Mouse (Mus musculus): ENCODE measurements at regions not wholly inside any gene's neighbourhood (a gene's known extent, or its start where the extent isn't known, plus 50 kb on each side); places are given as distances from the start of the nearest gene placed in this dataset.

DNA sequence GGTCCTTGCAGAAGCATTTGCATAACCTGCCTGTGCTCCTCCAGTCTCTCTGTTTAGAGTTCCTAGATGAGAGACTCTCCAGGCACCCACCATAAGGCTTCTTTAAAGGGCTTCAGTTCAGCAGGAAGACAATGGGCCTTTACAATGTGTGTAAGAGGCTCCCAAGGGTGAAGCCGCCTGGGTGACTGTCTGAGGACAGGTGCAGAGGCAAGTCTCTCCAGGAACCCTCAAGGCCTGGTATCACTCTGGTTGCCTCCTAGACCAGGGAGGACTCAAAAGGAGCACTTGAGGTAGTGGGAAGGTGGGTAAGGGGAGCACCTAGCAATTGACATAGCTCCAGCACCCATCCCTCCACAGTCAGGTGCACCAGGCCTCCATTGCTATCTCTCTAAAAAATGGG is 55.8 kb upstream of the Irx2 start:
- TF ChIP-seq CTCF (conservative IDR thresholded peaks at IDR 0.05; ENCODE audit: insufficient read depth, insufficient read length, low read depth, low read length) = no peak
- no peak for TF ChIP-seq POLR2A (IDR thresholded peaks at IDR 0.05; ENCODE audit: low read depth, low read length)
